Mouse (Mus musculus) adrenal gland, adult 18-20 months (tissue): ENCODE results near the gene Fam185a. TPM values are rescaled to one million over a fixed set of nuclear protein-coding genes. Genes with fewer than 3 reads are reported as not detected.

Experiments
- DNase-seq, 2 experiments: peaks; one replicate each; pipeline ENCODE4 v3.0.0; 2021 to 2022; ENCODE audit warnings: low spot score in 2 of 2
- total RNA-seq, 2 experiments: library from RNA; stranded (reverse); gene quantifications; 1 replicate in 1 of 2; 2 replicates in 1 of 2; pipeline ENCODE4 v1.2.3; 2021

Gene Fam185a
- total RNA-seq, 2 experiments from 2014 or later: 12.3 to 13.5 TPM

GRCm38 (mm10) chr5:21420609-21421008 is 4.1 kb upstream of the Fam185a start:
- DNase-seq: no peak

GRCm38 (mm10) chr5:21426666-21427065 is 1.9 kb downstream of the Fam185a start:
- DNase-seq: no peak

GRCm38 (mm10) chr5:21434148-21434929 is 9.6 kb downstream of the Fam185a start:
- DNase-seq: no peak

GRCm38 (mm10) chr5:21436471-21436975 is 11.8 kb downstream of the Fam185a start:
- DNase-seq: no peak

DNA sequence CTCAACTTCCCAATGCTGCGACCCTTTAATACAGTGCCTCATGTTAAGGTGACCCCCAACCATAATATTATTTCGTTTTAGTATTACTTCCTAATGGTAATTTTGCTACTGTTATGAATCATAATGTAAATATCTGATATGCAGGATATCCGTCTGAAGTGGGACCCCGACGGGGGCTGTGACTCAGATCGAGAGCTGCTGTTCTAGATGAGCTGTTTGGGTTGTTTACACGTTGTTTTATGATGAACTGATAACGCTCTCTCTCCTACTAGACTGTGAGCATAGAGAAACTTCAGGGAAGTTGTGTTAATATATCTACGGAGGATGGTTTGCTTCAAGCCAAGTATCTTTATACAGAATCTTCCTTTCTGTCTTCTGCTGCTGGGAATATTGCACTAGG is 13.7 kb downstream of the Fam185a start:
- no peak for DNase-seq

DNA sequence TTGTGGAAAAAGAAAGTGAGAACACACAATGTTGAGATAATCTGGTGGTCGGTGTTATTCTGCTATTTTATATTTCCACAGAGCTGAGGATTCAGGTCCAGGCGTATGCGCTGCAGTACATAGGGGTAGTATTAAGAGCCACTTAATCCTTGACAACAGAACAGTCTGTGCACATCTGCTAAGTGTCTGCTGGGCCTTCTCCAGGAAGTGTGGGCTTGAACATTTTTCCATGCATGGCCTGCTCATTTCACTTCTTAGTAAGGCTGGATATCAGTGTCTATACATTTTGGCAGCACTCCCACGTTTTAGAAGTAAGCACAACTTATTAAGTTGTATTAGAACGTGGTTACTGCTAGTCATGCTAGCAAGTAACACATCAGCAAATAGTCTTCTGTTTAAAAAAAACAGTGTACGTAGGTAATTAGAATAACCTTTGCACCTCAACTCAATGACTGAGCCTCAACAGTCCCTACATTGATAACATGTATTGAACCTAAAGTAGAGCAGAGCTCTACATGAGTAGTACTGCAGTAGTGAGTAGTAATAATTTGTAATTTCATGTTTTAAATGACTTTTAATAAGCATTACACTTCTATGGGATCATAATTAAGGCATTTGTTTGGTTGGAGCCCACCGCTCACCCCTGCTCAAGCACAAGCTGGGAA is 14.8 kb downstream of the Fam185a start:
- no peak for DNase-seq

DNA sequence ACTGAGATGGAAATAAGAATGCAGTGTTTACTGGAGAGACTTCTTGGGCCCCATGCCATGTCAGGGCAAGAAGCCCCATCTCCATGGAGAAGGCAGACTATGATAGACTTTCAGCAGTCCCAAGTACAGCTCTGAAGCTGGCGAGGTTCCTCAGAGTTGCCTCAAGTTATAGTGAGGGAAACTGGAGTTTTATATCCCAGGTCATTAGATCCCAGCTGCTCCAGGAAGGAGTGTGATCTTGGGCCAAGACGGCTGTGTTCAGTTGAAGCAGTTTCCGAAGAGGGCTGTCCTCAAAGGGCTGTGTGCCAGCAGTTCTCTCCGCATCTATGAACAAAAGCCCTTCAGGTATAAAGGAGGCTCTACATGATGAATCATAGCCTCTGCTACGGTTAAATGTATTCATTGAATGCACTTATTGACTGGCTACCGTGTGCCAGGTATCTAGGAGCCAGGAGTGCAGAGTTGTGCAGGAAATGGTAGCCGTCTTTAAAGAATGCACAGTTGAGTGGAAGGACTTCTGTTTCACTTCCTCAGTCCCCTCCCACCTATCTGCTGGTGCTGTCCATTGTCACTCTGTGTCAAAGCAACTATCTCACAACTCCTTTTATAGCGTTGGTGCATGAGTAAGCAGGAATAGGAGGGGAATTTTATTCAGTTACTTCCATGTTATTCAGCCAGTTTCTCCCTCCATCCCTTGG is 16.2 kb downstream of the Fam185a start:
- DNase-seq: no peak

GRCm38 (mm10) chr5:21467387-21467786 is 42.6 kb downstream of the Fam185a start:
- DNase-seq: no peak

GRCm38 (mm10) chr5:21468100-21468499 is 43.3 kb downstream of the Fam185a start:
- no peak for DNase-seq

DNA sequence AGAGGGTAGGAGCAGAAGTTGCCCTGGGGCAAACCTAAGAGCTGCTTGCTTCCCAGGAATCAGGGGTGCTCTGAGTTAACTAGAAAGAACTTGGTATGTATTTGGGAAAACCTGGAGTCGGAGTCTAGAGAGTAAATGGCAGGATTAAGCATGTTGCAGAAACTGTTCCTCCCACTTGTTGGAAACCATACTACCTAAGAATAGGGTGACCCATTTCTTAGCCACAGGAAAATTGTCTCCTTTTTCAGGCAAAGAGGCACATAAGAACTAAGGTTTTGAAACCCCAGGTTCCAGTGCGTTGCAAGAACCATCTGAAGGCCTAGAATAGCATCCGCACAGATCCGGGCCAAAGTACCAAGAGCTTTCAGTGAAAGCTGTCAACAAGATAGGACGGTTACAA is 53.7 kb downstream of the Fam185a start:
- DNase-seq: no peak

DNA sequence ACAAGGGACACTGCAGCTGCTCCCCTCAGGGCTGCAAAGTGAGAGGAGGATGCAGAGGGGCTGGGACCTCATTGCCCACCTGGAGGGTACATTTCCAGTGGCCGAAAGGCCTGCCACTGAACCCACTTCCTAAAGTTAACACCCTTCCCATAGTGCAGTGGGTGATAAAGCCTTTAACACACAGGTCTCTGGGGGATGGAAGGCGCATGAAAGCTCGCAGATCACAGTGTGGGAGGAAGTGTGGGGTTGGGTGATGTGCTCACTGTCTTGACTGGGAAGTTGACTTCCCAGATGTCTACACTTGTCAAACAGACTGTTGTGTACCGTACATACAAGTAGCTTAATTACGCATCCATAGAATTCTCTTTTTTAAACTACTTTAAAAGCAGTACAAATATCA is 55.0 kb downstream of the Fam185a start:
- DNase-seq: no peak

- no peak for DNase-seq
Measured at GRCm38 (mm10) chr5:21481521-21481920, 56.8 kb downstream of the Fam185a start.

DNA sequence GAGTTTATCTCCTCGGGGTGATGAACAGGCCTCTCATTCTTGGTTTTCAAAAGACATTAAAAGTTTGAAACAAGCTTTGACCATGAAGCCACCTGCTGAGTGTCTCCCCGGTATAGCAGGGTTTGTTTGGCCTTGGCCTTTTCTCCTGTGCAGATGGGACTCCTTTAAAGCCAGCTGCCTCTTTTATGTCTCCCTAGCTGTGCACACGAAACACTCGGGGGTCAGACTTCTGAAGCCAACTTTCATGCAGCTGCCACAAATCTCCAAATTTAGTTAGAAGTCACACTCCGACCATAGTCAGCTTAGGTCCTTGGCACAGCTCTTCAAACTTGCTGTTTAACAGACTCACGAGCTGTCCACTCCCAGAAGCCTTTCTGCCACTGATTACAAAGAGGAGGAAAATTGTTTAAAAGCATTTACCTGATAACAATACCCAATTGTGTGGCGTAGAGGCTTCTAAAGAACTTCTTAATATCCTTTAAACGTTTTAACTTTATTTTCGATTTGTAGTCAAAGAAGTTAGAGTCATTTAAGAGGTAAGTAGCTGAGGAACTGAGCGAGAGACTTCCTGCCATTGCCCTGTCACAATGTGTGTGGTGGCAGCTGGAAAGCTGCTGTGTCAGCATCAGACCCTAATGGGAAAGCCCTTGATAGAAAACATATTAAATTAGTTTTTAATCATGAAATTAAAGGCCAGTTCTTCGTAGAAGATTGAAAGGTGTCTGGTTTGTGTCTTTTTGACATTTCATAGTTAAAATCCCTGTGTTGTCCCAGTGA is 57.9 kb downstream of the Fam185a start:
- DNase-seq: no peak

- no peak for DNase-seq
Measured at GRCm38 (mm10) chr5:21483275-21483674, 58.5 kb downstream of the Fam185a start.

- no peak for DNase-seq
Measured at GRCm38 (mm10) chr5:21485197-21485829, 60.6 kb downstream of the Fam185a start.

DNA sequence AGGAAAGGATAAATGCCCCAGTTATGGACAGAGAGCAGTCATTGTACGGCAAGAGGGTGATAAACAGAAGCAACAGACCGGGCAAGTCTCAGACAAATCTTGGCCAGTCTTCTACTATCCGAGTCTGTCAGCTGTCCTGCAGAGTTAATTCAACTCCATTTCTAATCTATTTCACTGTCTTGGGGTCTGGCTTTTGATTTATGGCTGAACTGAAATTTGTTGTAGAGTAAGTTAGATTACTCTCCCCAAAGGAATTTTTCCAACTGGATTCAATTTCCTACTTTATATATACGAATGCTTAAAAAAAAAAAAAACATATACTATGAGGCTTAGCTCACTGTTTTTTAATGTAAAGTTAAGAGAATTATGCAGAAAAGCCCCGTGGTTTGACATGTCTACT is 62.0 kb downstream of the Fam185a start:
- DNase-seq: no peak

DNA sequence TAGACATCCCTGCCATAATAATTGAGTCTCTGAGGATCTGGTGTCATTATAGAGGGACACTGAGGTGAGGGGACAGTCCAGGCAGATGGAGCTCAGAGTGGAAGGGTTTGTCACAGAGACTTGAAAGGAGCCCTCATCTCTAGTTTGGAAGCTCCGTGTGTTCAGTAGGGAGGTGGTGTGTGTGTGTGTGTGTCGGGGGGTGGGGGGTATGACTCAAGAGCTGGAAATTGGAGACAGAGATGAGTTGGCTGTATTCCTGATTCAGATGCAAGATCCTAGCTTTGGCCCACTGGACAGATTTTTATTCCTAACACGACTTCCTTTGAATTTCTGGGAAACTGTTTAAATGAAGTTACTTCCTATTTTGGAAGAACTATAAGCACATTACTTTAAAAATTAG is 62.5 kb downstream of the Fam185a start:
- no peak for DNase-seq

- no peak for DNase-seq
Measured at GRCm38 (mm10) chr5:21487716-21488115, 63.0 kb downstream of the Fam185a start.

DNA sequence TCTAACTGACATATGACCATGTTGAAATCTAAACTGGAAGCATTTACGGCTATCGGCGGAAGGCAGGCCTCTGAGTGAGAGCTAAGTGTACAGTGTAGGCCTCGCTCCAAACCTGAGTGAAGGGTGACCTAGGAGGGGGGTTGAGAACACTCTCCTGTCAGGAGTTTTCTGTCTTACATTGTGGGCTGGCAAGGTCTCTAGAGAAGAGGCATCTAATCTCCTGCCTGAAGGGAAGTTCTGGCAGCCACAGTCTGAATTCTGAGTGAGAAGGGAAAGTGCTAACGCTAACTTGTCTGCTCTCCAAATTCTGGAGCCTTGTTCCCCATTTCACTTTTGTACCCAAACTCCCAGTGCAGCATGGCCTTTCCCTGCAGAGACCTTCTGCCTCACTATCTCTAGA is 63.7 kb downstream of the Fam185a start:
- no peak for DNase-seq

- DNase-seq: no peak
Measured at GRCm38 (mm10) chr5:21489135-21489534, 64.4 kb downstream of the Fam185a start.

DNA sequence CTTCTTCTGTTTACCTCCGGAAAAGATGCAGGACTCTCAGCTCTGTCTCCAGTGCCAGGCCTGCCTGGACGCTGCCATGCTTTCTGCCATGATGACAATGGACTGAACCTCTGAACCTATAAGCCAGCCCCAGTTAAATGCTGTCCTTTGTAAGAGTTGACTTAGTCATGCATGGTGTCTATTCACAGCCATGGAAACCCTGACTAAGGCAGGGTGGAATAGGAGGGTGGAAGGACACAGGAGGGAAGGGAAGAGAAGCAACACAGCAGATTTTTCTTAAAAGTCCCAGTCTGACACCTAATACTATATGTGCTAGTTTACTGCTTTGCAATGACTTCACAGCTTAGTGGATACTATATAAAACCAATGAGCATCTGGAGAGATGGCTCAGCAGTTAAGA is 66.7 kb downstream of the Fam185a start:
- no peak for DNase-seq
